In genomic region chr4:137356674-137357510, GRCm38 (mm10) we compare ENCODE assay signal across 8 mouse cellular contexts. TPM values are rescaled to one million over a fixed set of nuclear protein-coding genes. Genes with fewer than 3 reads are reported as not detected.
DNase-seq lines count a peak whose midpoint lies in the region; ATAC-seq and TF ChIP-seq lines count a peak whose summit lies in the region.

No protein-coding gene starts in this region.

- peak; percentile 71 for ATAC-seq in embryonic facial prominence, embryonic 11.5 days (replicated peaks; ENCODE audit: insufficient number of reproducible peaks, low FRiP score, low TSS enrichment, low read depth)
- ATAC-seq in monocyte, adult 5-6 weeks (replicated peaks; ENCODE audit: insufficient number of reproducible peaks, low FRiP score, low TSS enrichment, poor library complexity, severe bottlenecking), result peak; percentile 45

- peak overlapping the region; percentile 99 for H3K9ac ChIP-seq in embryonic facial prominence, embryonic 11.5 days (replicated peaks; ENCODE audit: low read length)
- H3K9ac ChIP-seq in liver, adult 2 months (ENCODE audit: low read depth, low read length), result peak overlapping the region; percentile 100

- H3K27ac ChIP-seq in embryonic facial prominence, embryonic 11.5 days (replicated peaks; ENCODE audit: low read depth, low read length), result peak overlapping the region; percentile 92
- peak overlapping the region; percentile 98 for H3K27ac ChIP-seq in liver, adult 2 months (replicated peaks; ENCODE audit: insufficient read depth, low read depth, low read length)

- TF ChIP-seq CTCF in liver, adult 2 months (IDR thresholded peaks at IDR 0.05; ENCODE audit: low read depth, low read length), result no peak

- peak overlapping the region; percentile 98 for H3K4me3 ChIP-seq in embryonic facial prominence, embryonic 11.5 days (ENCODE audit: low read depth, low read length)
- H3K4me3 ChIP-seq in liver, adult 2 months (ENCODE audit: insufficient read depth, low read depth, low read length), result peak overlapping the region; percentile 97

- H3K4me2 ChIP-seq in embryonic facial prominence, embryonic 11.5 days (ENCODE audit: low read depth, low read length), result peak overlapping the region; percentile 51

- H3K36me3 ChIP-seq in embryonic facial prominence, embryonic 11.5 days (replicated peaks; ENCODE audit: control insufficient read depth, insufficient read depth, low read depth, low read length), result no peaks in the 10 kb centered on the region
- H3K36me3 ChIP-seq in liver, adult 2 months (ENCODE audit: control insufficient read depth, insufficient read depth, low read length), result peaks cover 2% of the 10 kb centered on the region

- H3K4me1 ChIP-seq in embryonic facial prominence, embryonic 11.5 days (ENCODE audit: control insufficient read depth, insufficient read depth, low read length), result 0 out of 2 replicates have a peak, but pooled peaks cover 3% of the 10 kb centered on the region
- peaks cover 13% of the 10 kb centered on the region for H3K4me1 ChIP-seq in liver, adult 2 months (ENCODE audit: control insufficient read depth, insufficient read depth, low read length)

- no peaks in the 10 kb centered on the region for H3K27me3 ChIP-seq in embryonic facial prominence, embryonic 11.5 days (ENCODE audit: control insufficient read depth, insufficient read depth, low read length)
- no peaks in the 10 kb centered on the region for H3K27me3 ChIP-seq in liver, adult 2 months (ENCODE audit: control insufficient read depth, insufficient read depth, low read length)

- WGBS in embryonic facial prominence, embryonic 11.5 days, result under 1% methylated on average over 60 of the region's 90 CpGs
- under 1% methylated on average over 77 of the region's 90 CpGs for WGBS in liver, adult 2 months

- H3K79me2 ChIP-seq in liver, adult 2 months (ENCODE audit: control insufficient read depth, insufficient read depth, low read length), result peaks cover 26% of the 10 kb centered on the region

- H3K9me3 ChIP-seq in embryonic facial prominence, embryonic 11.5 days (replicated peaks; ENCODE audit: control insufficient read depth, low read length), result no peaks in the 10 kb centered on the region

- 0 out of 2 replicates have a peak, but pooled peaks have one; percentile 15 for TF ChIP-seq POLR2A in liver, adult 2 months (IDR thresholded peaks at IDR 0.05; ENCODE audit: extremely low read depth, insufficient read depth, low read length)

- DNase-seq in urinary bladder, adult 18-20 months (ENCODE audit: low spot score in 2 of 2), result peak; percentile 49 to 53
- DNase-seq in urinary bladder, postnatal 10 days (ENCODE audit: low spot score), result no peak
- DNase-seq in embryonic facial prominence, embryonic 11.5 days (ENCODE audit: low spot score), result peak; percentile 65
- peak; percentile 73 for DNase-seq in heart, adult 8-10 months (ENCODE audit: low spot score)
- peak; percentile 56 to 63 for DNase-seq in kidney, adult 8-10 months
- peak; percentile 64 for DNase-seq in liver, adult 2 months (ENCODE audit: extremely low read depth, low read depth, low spot score)
- DNase-seq in spleen, postnatal 4 days (ENCODE audit: low spot score in 2 of 2), result peak; percentile 63 to 85

RNA-seq across cellular contexts. Expression of gene Cdc42, which starts 0.6 kb away (rescaled TPM):
- polyA plus RNA-seq in embryonic facial prominence, embryonic 11.5 days (2014; fragmentation: Nextera tagmentation; extraction: Ambion mirVana), result 772 and 781 TPM in 2 replicates
- total RNA-seq in heart, adult 8-10 months (2022), result 100 to 1,000 TPM; 121 to 145 (median 138) TPM
- total RNA-seq in liver, adult 2 months (2014; rRNA removed), result 124 and 131 TPM in 2 replicates
- 35.8 and 36.9 TPM in 2 replicates for polyA plus RNA-seq in liver, adult 2 months (2012; rRNA removed)
- total RNA-seq in monocyte, adult 5-6 weeks (2017), result 966 to 1,065 TPM (median 980 TPM) in 3 replicates

RNA-seq across cellular contexts. Expression of gene Cela3a, which starts 52.7 kb away (rescaled TPM):
- not detected in 2 replicates for polyA plus RNA-seq in embryonic facial prominence, embryonic 11.5 days (2014; fragmentation: Nextera tagmentation; extraction: Ambion mirVana)
- not detected for total RNA-seq in heart, adult 8-10 months (2022)
- not detected in 2 replicates for total RNA-seq in liver, adult 2 months (2014; rRNA removed)
- not detected in 2 replicates for polyA plus RNA-seq in liver, adult 2 months (2012; rRNA removed)
- total RNA-seq in monocyte, adult 5-6 weeks (2017), result not detected in 3 replicates
